Mouse (Mus musculus): ENCODE measurements at regions not wholly inside any gene's neighbourhood (a gene's known extent, or its start where the extent isn't known, plus 50 kb on each side); places are given as distances from the start of the nearest gene placed in this dataset.

- DNase-seq (ENCODE audit: low read depth, low spot score) = peak; percentile 60
Measured at GRCm38 (mm10) chr7:51281470-51281869, 229.4 kb upstream of the Ano5 start.

- peak; percentile 13 for DNase-seq (ENCODE audit: low read depth, low spot score)
Measured at GRCm38 (mm10) chr7:51300238-51300637, 210.6 kb upstream of the Ano5 start.

DNA sequence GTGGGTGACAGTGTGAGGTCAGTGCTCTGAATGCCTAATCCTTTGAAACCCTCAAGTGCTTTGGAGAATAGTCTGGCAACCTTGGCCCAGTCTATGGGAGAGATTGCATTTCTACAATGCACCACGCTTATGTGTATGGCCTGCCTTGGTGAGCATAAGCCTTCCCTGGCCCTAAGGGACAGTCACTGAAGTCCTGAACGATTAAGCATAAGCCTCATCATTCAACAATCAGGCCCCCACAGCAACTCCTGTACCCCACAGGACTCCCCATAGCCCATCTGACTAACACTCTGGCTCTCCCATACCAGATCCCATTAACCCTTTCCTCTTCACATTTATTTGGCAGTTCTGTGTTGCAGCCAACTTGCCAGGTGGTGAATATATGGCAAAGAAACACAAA lies 203.1 kb upstream of the Ano5 start:
- DNase-seq (ENCODE audit: low read depth, low spot score) = no peak

- no peak for DNase-seq (ENCODE audit: low read depth, low spot score)
Measured at GRCm38 (mm10) chr7:51310191-51310590, 200.6 kb upstream of the Ano5 start.

GRCm38 (mm10) chr7:51339841-51340540 lies 170.8 kb upstream of the Ano5 start:
- DNase-seq (ENCODE audit: low read depth, low spot score) = peak; percentile 34

- DNase-seq (ENCODE audit: low read depth, low spot score) = no peak
Measured at GRCm38 (mm10) chr7:51347521-51347920, 163.3 kb upstream of the Ano5 start.

- DNase-seq (ENCODE audit: low read depth, low spot score) = peak; percentile 84
Measured at GRCm38 (mm10) chr7:51360134-51360533, 150.7 kb upstream of the Ano5 start.

- DNase-seq (ENCODE audit: low read depth, low spot score) = no peak
Measured at GRCm38 (mm10) chr7:51377584-51377983, 133.2 kb upstream of the Ano5 start.
